Mouse (Mus musculus) bone marrow macrophage, adult 2 months (primary cell): ENCODE results near the gene Bcl7c. TPM values are rescaled to one million over a fixed set of nuclear protein-coding genes. Genes with fewer than 3 reads are reported as not detected.

Source experiments
- H3K27ac ChIP-seq: 2 replicates; pipeline ENCODE4 v1.5.1; 2012; ENCODE audit warnings: low read depth, low read length; ENCODE audit not compliant: insufficient read depth
- H3K4me1 ChIP-seq: 2 replicates; pipeline ENCODE4 v1.6.1; 2012; ENCODE audit warnings: low read length; ENCODE audit not compliant: control insufficient read depth, insufficient read depth
- H3K4me3 ChIP-seq: 2 replicates; pipeline ENCODE4 v1.5.1; 2012; ENCODE audit warnings: mild to moderate bottlenecking, low read length, moderate library complexity; ENCODE audit not compliant: insufficient read depth
- CTCF ChIP-seq: IDR thresholded peaks from 2 replicates; pipeline ENCODE4 v1.5.1; 2012; ENCODE audit warnings: low read depth, mild to moderate bottlenecking, low read length, moderate library complexity
- POLR2A ChIP-seq: IDR thresholded peaks from 2 replicates; pipeline ENCODE4 v1.6.1; 2012; ENCODE audit warnings: mild to moderate bottlenecking, low read depth, low read length, borderline replicate concordance
- polyA plus RNA-seq: library from polyadenylated mRNA; stranded (reverse); fragments of >200 nt; gene quantifications from 2 replicates; pipeline ENCODE4 v1.2.4, GENCODE M21; 2012; ENCODE audit not compliant: missing spikeins, insufficient read depth, insufficient read length

Bcl7c gene
- polyA plus RNA-seq, 1 experiment: 30.4 TPM

- no peak overlapping the region for H3K4me3 ChIP-seq
- TF ChIP-seq CTCF: no peak
- H3K4me1 ChIP-seq: no peaks in the 10 kb centered on the region
- H3K27ac ChIP-seq: no peak overlapping the region
Observed at GRCm38 (mm10) chr7:127675391-127675811, 33.3 kb downstream of the Bcl7c start.

- TF ChIP-seq POLR2A: no peak
- TF ChIP-seq CTCF: peak; percentile 78
- no peaks in the 10 kb centered on the region for H3K4me1 ChIP-seq
- no peak overlapping the region for H3K4me3 ChIP-seq
- no peak overlapping the region for H3K27ac ChIP-seq
Observed at GRCm38 (mm10) chr7:127674977-127675376, 33.8 kb downstream of the Bcl7c start.

- H3K4me3 ChIP-seq: no peak overlapping the region
- TF ChIP-seq CTCF: no peak
- no peak for TF ChIP-seq POLR2A
- no peak overlapping the region for H3K27ac ChIP-seq
- H3K4me1 ChIP-seq: no peaks in the 10 kb centered on the region
Observed at GRCm38 (mm10) chr7:127672776-127673175, 36.0 kb downstream of the Bcl7c start.

- Histone ChIP-seq H3K27ac (no peak overlapping the region), H3K4me3 (no peak overlapping the region), H3K4me1 (no peaks in the 10 kb centered on the region)
- TF ChIP-seq POLR2A (no peak), CTCF (no peak)
Observed at GRCm38 (mm10) chr7:127671880-127672774, 36.6 kb downstream of the Bcl7c start.

GRCm38 (mm10) chr7:127667171-127667570 is 41.6 kb downstream of the Bcl7c start:
- no peak overlapping the region for H3K4me3 ChIP-seq
- H3K4me1 ChIP-seq: no peaks in the 10 kb centered on the region
- H3K27ac ChIP-seq: no peak overlapping the region
- TF ChIP-seq CTCF: no peak
- no peak for TF ChIP-seq POLR2A

- Histone ChIP-seq H3K4me3 (no peak overlapping the region), H3K27ac (no peak overlapping the region), H3K4me1 (no peaks in the 10 kb centered on the region)
- TF ChIP-seq POLR2A (no peak), CTCF (no peak)
Observed at GRCm38 (mm10) chr7:127666679-127667078, 42.1 kb downstream of the Bcl7c start.

- no peak overlapping the region for H3K27ac ChIP-seq
- H3K4me3 ChIP-seq: no peak overlapping the region
- no peaks in the 10 kb centered on the region for H3K4me1 ChIP-seq
- no peak for TF ChIP-seq CTCF
- no peak for TF ChIP-seq POLR2A
Observed at GRCm38 (mm10) chr7:127666066-127666654, 42.6 kb downstream of the Bcl7c start.

GRCm38 (mm10) chr7:127662926-127663325 is 45.8 kb downstream of the Bcl7c start:
- Histone ChIP-seq H3K4me3 (no peak overlapping the region), H3K27ac (no peak overlapping the region), H3K4me1 (no peaks in the 10 kb centered on the region)
- TF ChIP-seq CTCF: no peak
- TF ChIP-seq POLR2A: no peak

- Histone ChIP-seq H3K4me3 (no peak overlapping the region), H3K27ac (no peak overlapping the region), H3K4me1 (no peaks in the 10 kb centered on the region)
- no peak for TF ChIP-seq POLR2A
- TF ChIP-seq CTCF: no peak
Observed at GRCm38 (mm10) chr7:127661833-127662232, 46.9 kb downstream of the Bcl7c start.

GRCm38 (mm10) chr7:127660882-127661281 is 47.9 kb downstream of the Bcl7c start:
- TF ChIP-seq CTCF (no peak), POLR2A (no peak)
- no peaks in the 10 kb centered on the region for H3K4me1 ChIP-seq
- H3K4me3 ChIP-seq: no peak overlapping the region
- no peak overlapping the region for H3K27ac ChIP-seq
